In genomic region chr6:96373274-96373673, GRCm38 (mm10) we compare ENCODE assay signal across 15 mouse cellular contexts.
"Had no signal": no experiment of that assay in that cellular context is flagged by ENCODE, and none has a peak within 500 bp of the region (broad histone marks: within the 10 kb centered on the region; RNA-seq: fewer than 3 reads in every experiment).

No protein-coding gene starts in this region.

- H3K27ac ChIP-seq: kidney, postnatal 0 days; limb, embryonic 15.5 days; liver, embryonic 12.5 days; lung, embryonic 15.5 days; macrophage; neural tube, embryonic 12.5 days; stomach, postnatal 0 days had no signal

- H3K9ac ChIP-seq: limb, embryonic 15.5 days; liver, embryonic 12.5 days; lung, embryonic 15.5 days; neural tube, embryonic 12.5 days had no signal

- DNase-seq: kidney, adult 9 months; kidney, postnatal 36 days; layer of hippocampus, adult 9-11 months; layer of hippocampus, postnatal 36 days; lung, postnatal 14 days; thymus, adult 18-20 months; thymus, postnatal 14 days had no signal

- H3K9me3 ChIP-seq: limb, embryonic 15.5 days; liver, embryonic 12.5 days; lung, embryonic 15.5 days; neural tube, embryonic 12.5 days had no signal

- H3K4me3 ChIP-seq: limb, embryonic 15.5 days; liver, embryonic 12.5 days; lung, embryonic 15.5 days; megakaryocyte, embryonic 14.5 days; neural tube, embryonic 12.5 days had no signal

- ATAC-seq: liver, embryonic 12.5 days had no signal

- H3K4me1 ChIP-seq: limb, embryonic 15.5 days; liver, embryonic 12.5 days; lung, embryonic 15.5 days; megakaryocyte, embryonic 14.5 days had no signal

- H3K36me3 ChIP-seq: limb, embryonic 15.5 days; liver, embryonic 12.5 days; lung, embryonic 15.5 days; neural tube, embryonic 12.5 days had no signal

- H3K27me3 ChIP-seq: limb, embryonic 15.5 days; liver, embryonic 12.5 days; lung, embryonic 15.5 days; megakaryocyte, embryonic 14.5 days; neural tube, embryonic 12.5 days had no signal

- H3K4me2 ChIP-seq: limb, embryonic 15.5 days; liver, embryonic 12.5 days; lung, embryonic 15.5 days; neural tube, embryonic 12.5 days had no signal
